ENCODE assay signal across 25 mouse cellular contexts in the genomic region with DNA sequence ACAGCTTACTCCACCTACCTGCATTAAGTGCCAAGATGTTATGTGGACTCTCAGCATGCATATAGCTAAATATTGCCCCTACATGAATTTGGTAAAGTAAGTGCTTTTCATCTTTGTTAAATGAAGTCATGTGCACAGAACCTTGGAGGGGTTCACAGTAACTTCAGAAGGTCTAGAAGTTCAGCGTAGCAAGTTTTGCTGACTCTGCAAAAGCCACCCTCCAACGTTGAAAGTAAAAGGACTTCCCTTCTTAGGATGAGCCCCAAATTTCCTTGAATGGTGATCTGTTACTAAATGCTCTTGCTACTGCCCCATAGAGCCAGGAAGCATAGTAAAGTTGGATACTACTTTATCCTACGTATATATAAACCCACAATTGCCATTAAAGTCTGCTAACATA. TPM values are rescaled to one million over a fixed set of nuclear protein-coding genes. Genes with fewer than 3 reads are reported as not detected.
DNase-seq lines count a peak whose midpoint lies in the region; ATAC-seq and TF ChIP-seq lines count a peak whose summit lies in the region.
"Had no signal": no experiment of that assay in that cellular context is flagged by ENCODE, and none has a peak within 500 bp of the region (broad histone marks: within the 10 kb centered on the region; RNA-seq: fewer than 3 reads in every experiment).

No protein-coding gene starts in this region.

- dilution Hi-C loops in CH12.LX (cut with MboI; ENCODE audit: extremely low pct_ligation_motif_present, extremely low pct_unique_long_range_greater_than_20kb, low sequenced_read_pairs): no loop called here

- H3K4me1 ChIP-seq in CH12.LX (ENCODE audit: control insufficient read depth in 1 of 2, insufficient read depth in 2 of 2): no peaks in the 10 kb centered on the region
- peaks cover 1 to 2% of the 10 kb centered on the region in 2 experiments; a peak in 1 of 4 replicates for H3K4me1 ChIP-seq in ES-E14 (ENCODE audit: control insufficient read depth in 2 of 2, insufficient read depth in 2 of 2, low read length in 2 of 2, poor library complexity in 1 of 2)
- H3K4me1 ChIP-seq in bone marrow macrophage, adult 2 months (ENCODE audit: control insufficient read depth, insufficient read depth, low read length): peaks cover 39% of the 10 kb centered on the region
- H3K4me1 ChIP-seq in hindbrain, embryonic 16.5 days (ENCODE audit: control insufficient read depth, insufficient read depth, low read depth, low read length): no peaks in the 10 kb centered on the region

- H3K4me3 ChIP-seq in CH12.LX (replicated peaks in 1 of 3; ENCODE audit: low read depth in 2 of 3, low read length in 2 of 3, poor library complexity in 1 of 3) (no peak overlapping the region), ES-E14 (ENCODE audit: insufficient read depth in 1 of 2, low read depth in 1 of 2, low read length in 2 of 2, poor library complexity in 1 of 2, severe bottlenecking in 1 of 2) (no peak overlapping the region)
- no peak overlapping the region for H3K4me3 ChIP-seq in bone marrow macrophage, adult 2 months (ENCODE audit: insufficient read depth, low read length)
- H3K4me3 ChIP-seq in hindbrain, embryonic 16.5 days (ENCODE audit: low read length): no peak overlapping the region
- H3K4me3 ChIP-seq: embryonic facial prominence, embryonic 13.5 days; embryonic facial prominence, embryonic 15.5 days; erythroblast, embryonic 14.5 days; forebrain, embryonic 10.5 days; forebrain, embryonic 12.5 days had no signal

- H3K9me3 ChIP-seq in CH12.LX (replicated peaks; ENCODE audit: low read length): no peaks in the 10 kb centered on the region
- no peaks in the 10 kb centered on the region for H3K9me3 ChIP-seq in ES-E14 (ENCODE audit: control insufficient read depth, insufficient read depth, low read depth, low read length)
- H3K9me3 ChIP-seq in hindbrain, embryonic 16.5 days (ENCODE audit: control insufficient read depth, low read length): no peaks in the 10 kb centered on the region
- H3K9me3 ChIP-seq: embryonic facial prominence, embryonic 13.5 days; embryonic facial prominence, embryonic 15.5 days; forebrain, embryonic 10.5 days; forebrain, embryonic 12.5 days had no signal

- intact Hi-C loops in heart, postnatal 10 days (cut with DNase I): no loop called here

- no peak overlapping the region for H3K4me2 ChIP-seq in CH12.LX (ENCODE audit: insufficient read depth, low read depth, poor library complexity, severe bottlenecking)
- no peak overlapping the region for H3K4me2 ChIP-seq in hindbrain, embryonic 16.5 days (ENCODE audit: low read length)
- H3K4me2 ChIP-seq: embryonic facial prominence, embryonic 13.5 days; embryonic facial prominence, embryonic 15.5 days; forebrain, embryonic 12.5 days had no signal

- H3K36me3 ChIP-seq in CH12.LX (replicated peaks in 1 of 2; ENCODE audit: control insufficient read depth in 1 of 2, insufficient read depth in 1 of 2, low read length in 1 of 2): peaks cover 0 to 4% of the 10 kb centered on the region in 2 experiments
- no peaks in the 10 kb centered on the region; the same call in 1 of the 2 replicates for H3K36me3 ChIP-seq in ES-E14 (ENCODE audit: control insufficient read depth, insufficient read depth, low read length, poor library complexity, severe bottlenecking)
- no peaks in the 10 kb centered on the region for H3K36me3 ChIP-seq in hindbrain, embryonic 16.5 days (ENCODE audit: control insufficient read depth, insufficient read depth, low read length)
- H3K36me3 ChIP-seq: embryonic facial prominence, embryonic 13.5 days; embryonic facial prominence, embryonic 15.5 days; forebrain, embryonic 10.5 days; forebrain, embryonic 12.5 days had no signal

- no peak for TF ChIP-seq RAD21 in CH12.LX (IDR thresholded peaks at IDR 0.05; ENCODE audit: low read depth, low read length)

- H3K27ac ChIP-seq in CH12.LX (ENCODE audit: insufficient read depth, low read depth) (no peak overlapping the region), ES-E14 (ENCODE audit: insufficient read depth, low read depth, low read length, poor library complexity, severe bottlenecking) (no peak overlapping the region)
- H3K27ac ChIP-seq in bone marrow macrophage, adult 2 months (ENCODE audit: insufficient read depth, low read depth, low read length): peak overlapping the region; percentile 36
- no peak overlapping the region for H3K27ac ChIP-seq in hindbrain, embryonic 16.5 days (ENCODE audit: low read depth, low read length)
- H3K27ac ChIP-seq: embryonic facial prominence, embryonic 13.5 days; embryonic facial prominence, embryonic 15.5 days; forebrain, embryonic 10.5 days; forebrain, embryonic 12.5 days had no signal

- H3K27me3 ChIP-seq in CH12.LX (replicated peaks): no peaks in the 10 kb centered on the region
- no peaks in the 10 kb centered on the region for H3K27me3 ChIP-seq in hindbrain, embryonic 16.5 days (replicated peaks; ENCODE audit: control insufficient read depth, insufficient read depth, low read length)
- H3K27me3 ChIP-seq: embryonic facial prominence, embryonic 13.5 days; embryonic facial prominence, embryonic 15.5 days; forebrain, embryonic 12.5 days; Patski had no signal

- WGBS in hindbrain, embryonic 16.5 days: 85% methylated on average over 3 of the region's 3 CpGs

- ATAC-seq in megakaryocyte, adult 5-6 weeks (ENCODE audit: poor library complexity, severe bottlenecking): 0 out of 2 replicates have a peak, but pooled peaks have one; percentile 31
- no peak for ATAC-seq in hindbrain, embryonic 16.5 days
- ATAC-seq: activated CD4-positive, CD25-positive, alpha-beta regulatory T cell, adult 4 months; forebrain, embryonic 14.5 days; forebrain, embryonic 16.5 days; Patski had no signal

- TF ChIP-seq CTCF in CH12.LX (conservative IDR thresholded peaks at IDR 0.05 in 1 of 2, IDR thresholded peaks at IDR 0.05 in 1 of 2; ENCODE audit: low read depth in 2 of 2, low read length in 2 of 2): no peak
- TF ChIP-seq CTCF in bone marrow macrophage, adult 2 months (IDR thresholded peaks at IDR 0.05; ENCODE audit: low read depth, low read length): no peak

- DNase-seq in CH12.LX (ENCODE audit: extremely low read depth) (no peak), ES-E14 (ENCODE audit: low read depth, low spot score) (no peak)
- no peak for DNase-seq in heart, postnatal 10 days
- no peak for DNase-seq in urinary bladder, postnatal 14 days (ENCODE audit: low spot score)
- no peak for DNase-seq in embryo, embryonic 9.5 days (ENCODE audit: extremely low spot score)
- DNase-seq: adrenal gland, adult 8-10 months; adrenal gland, postnatal 14 days; adrenal gland, postnatal 36 days; cerebellum, adult 11-12 months; cerebellum, adult 2 months; cerebellum, adult 9-10 months; cerebellum, postnatal 10 days; cerebellum, postnatal 25 days had no signal

- TF ChIP-seq EP300 in CH12.LX (IDR thresholded peaks at IDR 0.05; ENCODE audit: low read length): no peak

- peaks cover 2% of the 10 kb centered on the region for H3K79me2 ChIP-seq in CH12.LX (replicated peaks; ENCODE audit: control insufficient read depth, extremely low read depth, insufficient read depth, poor library complexity, severe bottlenecking)

- in situ Hi-C loops in CH12.LX (cut with MboI; ENCODE audit: low pct_ligation_motif_present, low pct_unique_long_range_greater_than_20kb, low sequenced_read_pairs): no loop called here
- in situ Hi-C loops in ES-E14 (cut with MboI; ENCODE audit: low sequenced_read_pairs in 2 of 2, unreplicated experiment in 2 of 2): no loop called here

- no peak for TF ChIP-seq POLR2A in CH12.LX (IDR thresholded peaks at IDR 0.05; ENCODE audit: low read depth, low read length)
- no peak for TF ChIP-seq POLR2A in bone marrow macrophage, adult 2 months (IDR thresholded peaks at IDR 0.05; ENCODE audit: borderline replicate concordance, low read depth, low read length)

- no peak overlapping the region for H3K9ac ChIP-seq in CH12.LX (ENCODE audit: insufficient read depth, low read depth)
- H3K9ac ChIP-seq in ES-E14 (ENCODE audit: insufficient read depth, low read depth, low read length, poor library complexity, severe bottlenecking): no peak overlapping the region
- no peak overlapping the region for H3K9ac ChIP-seq in hindbrain, embryonic 16.5 days (ENCODE audit: low read depth, low read length)
- H3K9ac ChIP-seq: embryonic facial prominence, embryonic 13.5 days; embryonic facial prominence, embryonic 15.5 days; forebrain, embryonic 12.5 days had no signal

TF ChIP-seq in CH12.LX, 34 proteins besides CTCF, POLR2A, EP300 and RAD21:
- TF ChIP-seq MAFK (IDR thresholded peaks at IDR 0.05; ENCODE audit: insufficient replicate concordance, low read length): peak; percentile 92
- no peak for TF ChIP-seq UBTF (IDR thresholded peaks at IDR 0.05; ENCODE audit: low read depth, low read length)
TF ChIP-seq in CH12.LX: peak in this region for 1.

TF ChIP-seq in ES-E14, 5 proteins besides CTCF, POLR2A, EP300 and RAD21:
- TF ChIP-seq MAFK (IDR thresholded peaks at IDR 0.05; ENCODE audit: insufficient read depth, low read depth, low read length): peak; percentile 96
- no peak for TF ChIP-seq ZC3H11A (IDR thresholded peaks at IDR 0.05; ENCODE audit: borderline replicate concordance, low read depth, low read length)

RNA-seq across cellular contexts. Expression of a gene that starts 25.4 kb away (rescaled TPM):
- total RNA-seq in CH12.LX (2012; rRNA removed) (6.9 and 7.0 TPM in 2 replicates), CH12.LX (2014; rRNA removed) (16.5 and 18.1 TPM in 2 replicates), ES-E14 (2012; rRNA removed) (44.7 and 64.1 TPM in 2 replicates)
- polyA plus RNA-seq in CH12.LX (2012; ENCODE audit: insufficient read length, low read depth): 8.8 and 9.7 TPM in 2 replicates
- 53.4 and 59.1 TPM in 2 replicates for polyA plus RNA-seq in bone marrow macrophage, adult 2 months (2012; ENCODE audit: insufficient read depth, insufficient read length, missing spikeins)
- total RNA-seq in megakaryocyte, adult 5-6 weeks (2015): 10.7 and 13.4 TPM in 2 replicates
- 12.5 and 13.9 TPM in 2 replicates for total RNA-seq in megakaryocyte, adult 5-6 weeks (2017)
- total RNA-seq in heart, postnatal 10 days (2021): 10 to 100 TPM; 23.7 to 30.8 TPM
- 7.4 and 7.7 TPM in 2 replicates for polyA plus RNA-seq in hindbrain, embryonic 16.5 days (2015; fragmentation: Nextera tagmentation; extraction: Ambion mirVana)
